Mouse (Mus musculus) liver, postnatal 0 days (tissue): ENCODE results near the gene Adam30. TPM values are rescaled to one million over a fixed set of nuclear protein-coding genes. Genes with fewer than 3 reads are reported as not detected.

Source experiments
- ATAC-seq: fragments of 200-750 bp; cut with Nextera tagmentation; 2 replicates; pipeline ENCODE4 v1.8.0; 2017; ENCODE audit warnings: mild to moderate bottlenecking, moderate library complexity
- DNase-seq: peaks from one replicate; pipeline ENCODE4 v3.0.0-alpha.2; 2016
- H3K27ac ChIP-seq: fragments of 300-500 bp; sonication (generic); 2 replicates; pipeline ENCODE4 v1.5.1; 2014; ENCODE audit warnings: antibody characterized with exemption, moderate library complexity, mild to moderate bottlenecking, low read depth
- H3K27me3 ChIP-seq: fragments of 300-500 bp; sonication (generic); 2 replicates; pipeline ENCODE4 v1.6.1; 2014; ENCODE audit warnings: low read length, control low read depth, mixed read lengths; ENCODE audit not compliant: insufficient read depth
- H3K36me3 ChIP-seq: fragments of 300-500 bp; sonication (generic); replicated peaks from 2 replicates; pipeline ENCODE4 v1.6.1; 2014; ENCODE audit warnings: mild to moderate bottlenecking, control low read depth, low read length, moderate library complexity, mixed read lengths; ENCODE audit not compliant: insufficient read depth
- H3K4me1 ChIP-seq: fragments of 300-500 bp; sonication (generic); 2 replicates; pipeline ENCODE4 v1.6.1; 2014; ENCODE audit warnings: antibody characterized with exemption, mild to moderate bottlenecking, control low read depth; ENCODE audit not compliant: insufficient read depth
- H3K4me2 ChIP-seq: fragments of 300-500 bp; sonication (generic); 2 replicates; pipeline ENCODE4 v1.6.1; 2014; ENCODE audit warnings: low read depth, mild to moderate bottlenecking, low read length, moderate library complexity, mixed read lengths
- H3K4me3 ChIP-seq: fragments of 300-500 bp; sonication (generic); 2 replicates; pipeline ENCODE4 v1.5.1; 2014; ENCODE audit warnings: low read depth, low read length
- H3K9ac ChIP-seq: fragments of 300-500 bp; sonication (generic); replicated peaks from 2 replicates; pipeline ENCODE4 v1.6.1; 2014; ENCODE audit warnings: mild to moderate bottlenecking, moderate library complexity
- H3K9me3 ChIP-seq: fragments of 300-500 bp; sonication (generic); 2 replicates; pipeline ENCODE4 v1.6.1; 2016; ENCODE audit warnings: mild to moderate bottlenecking, control low read depth, low read length, mixed read lengths
- CTCF ChIP-seq: sonication (generic); IDR thresholded peaks from 2 replicates; pipeline ENCODE4 v1.5.1; 2016; ENCODE audit warnings: antibody characterized with exemption, low read depth
- EP300 ChIP-seq: IDR thresholded peaks from 2 replicates; pipeline ENCODE4 v1.6.1; 2016; ENCODE audit warnings: antibody characterized with exemption, low read depth, mild to moderate bottlenecking
- WGBS: fragments of 180-500 bp; shearing (Covaris S2); extraction: QIAGEN DNeasy Blood & Tissue Kit; methylation state at CpG from one replicate; pipeline ENCODE4 v1.1.7; 2014; ENCODE audit not compliant: insufficient replicate concordance; 5-methylcytosine and 5-hydroxymethylcytosine counted together
- polyA plus RNA-seq: library from polyadenylated mRNA; unstranded; fragments of >200 nt; fragmentation: Nextera tagmentation; extraction: Ambion mirVana; gene quantifications from 2 replicates; pipeline ENCODE4 v1.2.1, GENCODE M21; 2015

Adam30 gene
- polyA plus RNA-seq, 1 experiment from 2014 or later: not detected

DNA sequence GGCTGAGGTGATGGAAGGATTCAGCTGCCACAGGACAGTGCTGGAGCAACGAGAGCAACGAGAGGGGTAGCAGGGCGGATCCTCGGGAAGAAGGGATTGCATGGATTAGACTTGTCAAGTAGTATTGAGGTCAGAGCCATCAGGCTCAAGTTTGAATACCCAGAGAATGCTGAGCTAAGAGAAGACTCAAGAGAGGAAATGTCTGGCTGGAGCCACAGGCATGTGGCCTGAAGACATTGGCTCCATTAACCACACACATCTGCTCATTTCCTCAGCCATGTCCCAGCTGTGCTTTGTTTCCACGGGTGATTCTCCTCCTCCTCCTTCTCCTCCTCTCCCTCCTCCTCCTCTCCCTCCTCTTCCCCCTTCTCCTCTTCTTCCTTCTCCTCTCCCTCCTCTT lies 39.3 kb downstream of the Adam30 start:
- no peak for TF ChIP-seq EP300
- no peak for TF ChIP-seq CTCF
- Histone ChIP-seq H3K4me2 (no peak overlapping the region), H3K27ac (no peak overlapping the region), H3K27me3 (no peaks in the 10 kb centered on the region), H3K4me1 (peaks cover 17% of the 10 kb centered on the region), H3K36me3 (no peaks in the 10 kb centered on the region), H3K9ac (no peak overlapping the region), H3K9me3 (no peaks in the 10 kb centered on the region), H3K4me3 (no peak overlapping the region)
- no peak for ATAC-seq
- WGBS: 51% methylated on average over 5 of the region's 5 CpGs
- DNase-seq: peak; percentile 8

- no peak for TF ChIP-seq EP300
- no peak for TF ChIP-seq CTCF
- 52% methylated on average over 5 of the region's 5 CpGs for WGBS
- ATAC-seq (no peak), DNase-seq (no peak)
- H3K36me3 ChIP-seq: no peaks in the 10 kb centered on the region
- peaks cover 11% of the 10 kb centered on the region for H3K4me1 ChIP-seq
- no peak overlapping the region for H3K4me3 ChIP-seq
- no peaks in the 10 kb centered on the region for H3K9me3 ChIP-seq
- H3K27me3 ChIP-seq: no peaks in the 10 kb centered on the region
- H3K9ac ChIP-seq: no peak overlapping the region
- no peak overlapping the region for H3K27ac ChIP-seq
- no peak overlapping the region for H3K4me2 ChIP-seq
Observed at GRCm38 (mm10) chr3:98203282-98203681, 42.9 kb downstream of the Adam30 start.

DNA sequence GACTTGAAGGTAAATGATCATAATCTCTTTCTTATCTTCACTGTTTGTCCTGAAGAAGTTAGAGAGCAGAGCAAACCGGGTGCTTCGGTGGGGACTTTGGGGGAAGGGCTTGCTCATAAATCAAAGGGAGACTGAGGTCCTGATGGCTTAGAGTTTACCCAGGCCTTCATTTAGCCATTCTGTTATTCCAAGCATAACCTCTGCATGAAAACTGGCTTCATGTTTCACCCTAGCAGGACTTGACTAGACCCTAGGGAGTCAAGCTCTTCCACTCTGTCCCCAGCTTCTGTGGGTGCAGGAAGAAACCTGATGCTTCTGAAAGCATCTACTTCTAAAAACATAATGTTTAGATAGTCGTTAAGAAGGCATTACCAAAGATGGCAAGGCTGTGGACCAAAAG lies 46.5 kb downstream of the Adam30 start:
- Histone ChIP-seq H3K27ac (no peak overlapping the region), H3K4me2 (no peak overlapping the region), H3K4me3 (no peak overlapping the region), H3K36me3 (no peaks in the 10 kb centered on the region), H3K4me1 (peaks cover 11% of the 10 kb centered on the region), H3K27me3 (no peaks in the 10 kb centered on the region), H3K9me3 (no peaks in the 10 kb centered on the region), H3K9ac (no peak overlapping the region)
- DNase-seq (no peak), ATAC-seq (no peak)
- 33% methylated on average over 3 of the region's 3 CpGs for WGBS
- TF ChIP-seq EP300 (no peak), CTCF (no peak)

DNA sequence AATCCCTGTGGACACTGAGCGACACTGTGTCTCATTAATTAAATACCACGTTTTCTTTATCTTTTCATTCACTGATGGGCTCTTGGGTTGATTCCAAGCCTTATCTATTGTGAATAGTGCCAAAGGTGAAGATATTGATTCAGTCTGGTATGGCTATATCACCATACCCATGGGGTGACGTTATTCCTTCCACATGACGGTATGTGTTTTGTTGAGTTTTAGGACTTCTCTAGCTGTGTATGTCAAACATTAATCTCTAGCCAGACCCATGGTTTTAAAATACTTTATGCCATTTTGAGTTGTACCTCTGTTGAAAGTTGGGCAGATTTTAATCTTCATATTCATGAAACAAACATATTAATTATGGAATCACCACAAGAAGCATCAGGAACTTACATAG lies 48.7 kb downstream of the Adam30 start:
- ATAC-seq (peak; percentile 79; the same call in 1 of the 2 replicates), DNase-seq (no peak)
- Histone ChIP-seq H3K36me3 (no peaks in the 10 kb centered on the region), H3K27me3 (no peaks in the 10 kb centered on the region), H3K4me3 (no peak overlapping the region), H3K4me2 (no peak overlapping the region), H3K4me1 (peaks cover 4% of the 10 kb centered on the region), H3K27ac (no peak overlapping the region), H3K9me3 (no peaks in the 10 kb centered on the region), H3K9ac (no peak overlapping the region)
- WGBS: 57% methylated on average over 4 of the region's 4 CpGs
- TF ChIP-seq CTCF (no peak), EP300 (no peak)

- Histone ChIP-seq H3K4me1 (peaks cover 4% of the 10 kb centered on the region), H3K36me3 (no peaks in the 10 kb centered on the region), H3K9me3 (no peaks in the 10 kb centered on the region), H3K27me3 (no peaks in the 10 kb centered on the region), H3K27ac (no peak overlapping the region), H3K4me2 (no peak overlapping the region), H3K9ac (no peak overlapping the region), H3K4me3 (no peak overlapping the region)
- TF ChIP-seq CTCF (no peak), EP300 (no peak)
- DNase-seq (no peak), ATAC-seq (no peak)
- WGBS: 66% methylated on average over 10 of the region's 10 CpGs
Observed at GRCm38 (mm10) chr3:98210860-98211259, 50.4 kb downstream of the Adam30 start.

GRCm38 (mm10) chr3:98211301-98212081 lies 51.1 kb downstream of the Adam30 start:
- Histone ChIP-seq H3K9me3 (no peaks in the 10 kb centered on the region), H3K4me1 (peaks cover 4% of the 10 kb centered on the region), H3K36me3 (no peaks in the 10 kb centered on the region), H3K4me3 (no peak overlapping the region), H3K4me2 (no peak overlapping the region), H3K27ac (no peak overlapping the region), H3K27me3 (no peaks in the 10 kb centered on the region), H3K9ac (no peak overlapping the region)
- DNase-seq (no peak), ATAC-seq (no peak)
- TF ChIP-seq EP300 (no peak), CTCF (no peak)
- 66% methylated on average over 7 of the region's 7 CpGs for WGBS

Other genes starting within 250 kb of the Adam30 start
- 5.1 and 6.2 TPM in 2 replicates for gene Notch2, start 147.1 kb upstream of the Adam30 start, polyA plus RNA-seq
- not detected in 2 replicates for gene Reg4, start 61.5 kb downstream of the Adam30 start, polyA plus RNA-seq
- gene Hmgcs2, start 119.8 kb downstream of the Adam30 start, polyA plus RNA-seq: 1,492 and 1,631 TPM in 2 replicates
- 25.6 and 32.7 TPM in 2 replicates for gene Phgdh, start 179.4 kb downstream of the Adam30 start, polyA plus RNA-seq
- gene Zfp697, start 221.8 kb downstream of the Adam30 start, polyA plus RNA-seq: 2.8 and 2.9 TPM in 2 replicates